In the genomic region with DNA sequence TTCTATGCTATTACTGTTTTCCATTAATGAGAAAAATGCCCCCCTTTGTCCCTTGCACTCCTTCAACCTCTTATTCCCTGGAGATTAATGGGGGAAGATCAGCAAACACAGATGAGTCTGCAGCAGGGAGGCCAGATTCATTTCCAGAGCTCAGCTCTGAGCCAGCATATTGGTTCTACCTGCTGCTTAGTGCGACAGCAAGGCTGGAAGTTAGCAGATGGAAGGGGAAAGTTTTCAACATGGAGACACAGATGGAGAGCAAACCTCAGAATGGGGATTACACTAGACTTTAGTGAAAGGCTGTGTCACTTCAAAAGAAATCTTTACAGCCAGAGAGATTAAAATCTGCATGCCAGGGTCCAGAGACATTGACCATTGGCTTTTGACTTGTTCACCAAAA, we compare ENCODE assay signal across 20 mouse cellular contexts.
DNase-seq lines count a peak whose midpoint lies in the region; ATAC-seq and TF ChIP-seq lines count a peak whose summit lies in the region.
"Had no signal": no experiment of that assay in that cellular context is flagged by ENCODE, and none has a peak within 500 bp of the region (broad histone marks: within the 10 kb centered on the region; RNA-seq: fewer than 3 reads in every experiment).

No protein-coding gene starts in this region.

- TF ChIP-seq POLR2A in brain, embryonic 14.5 days (IDR thresholded peaks at IDR 0.05; ENCODE audit: borderline replicate concordance, extremely low read depth, insufficient read depth, insufficient read length, poor library complexity, severe bottlenecking): no peak
- TF ChIP-seq POLR2A in kidney, adult 2 months (IDR thresholded peaks at IDR 0.05; ENCODE audit: low read depth, low read length): no peak

- WGBS in kidney, adult 2 months: 79% methylated on average over 1 of the region's 1 CpGs

- no peak overlapping the region for H3K27ac ChIP-seq in kidney, adult 2 months (ENCODE audit: insufficient read depth, low read depth, low read length)
- H3K27ac ChIP-seq: embryonic facial prominence, embryonic 12.5 days; hindbrain, embryonic 10.5 days; limb, embryonic 13.5 days; liver, embryonic 12.5 days; midbrain, embryonic 10.5 days; neural tube, embryonic 15.5 days had no signal

- DNase-seq in frontal cortex, postnatal 10 days (ENCODE audit: low spot score in 2 of 2): no peak
- peak; percentile 40 for DNase-seq in brain, embryonic 14.5 days (ENCODE audit: low read depth)
- DNase-seq in layer of hippocampus, adult 18-20 months (ENCODE audit: low spot score in 2 of 2): peak; percentile 47 to 72
- DNase-seq in layer of hippocampus, postnatal 14 days (ENCODE audit: low spot score in 2 of 2): peak; percentile 42 to 73
- no peak for DNase-seq in kidney, adult 2 months
- DNase-seq in left cerebral cortex, adult 11 months (ENCODE audit: low spot score): no peak
- DNase-seq: adrenal gland, postnatal 25 days; cerebellum, adult 11-12 months; cerebellum, postnatal 14 days; kidney, adult 11 months; lung, adult 18-20 months; lung, postnatal 10 days; thymus, postnatal 14 days had no signal

- no peak for TF ChIP-seq CTCF in brain, embryonic 14.5 days (IDR thresholded peaks at IDR 0.05; ENCODE audit: borderline replicate concordance, extremely low read depth, insufficient read depth, insufficient read length)
- TF ChIP-seq CTCF in kidney, adult 2 months (conservative IDR thresholded peaks at IDR 0.05; ENCODE audit: insufficient read depth, insufficient read length, low read depth, low read length): no peak

- no peaks in the 10 kb centered on the region; the same call in 1 of the 2 replicates for H3K27me3 ChIP-seq in kidney, adult 2 months (replicated peaks; ENCODE audit: control insufficient read depth, insufficient read depth, low read length)
- H3K27me3 ChIP-seq: embryonic facial prominence, embryonic 12.5 days; limb, embryonic 13.5 days; liver, embryonic 12.5 days; neural tube, embryonic 15.5 days had no signal

- peak; percentile 34; the same call in 1 of the 2 replicates for ATAC-seq in frontal cortex, adult (ENCODE audit: low TSS enrichment)
- ATAC-seq: liver, embryonic 12.5 days had no signal

- no peak overlapping the region for H3K4me3 ChIP-seq in kidney, adult 2 months (ENCODE audit: insufficient read depth, low read depth, low read length)
- H3K4me3 ChIP-seq: embryonic facial prominence, embryonic 12.5 days; hindbrain, embryonic 10.5 days; limb, embryonic 13.5 days; liver, embryonic 12.5 days; midbrain, embryonic 10.5 days; neural tube, embryonic 15.5 days had no signal

- no peaks in the 10 kb centered on the region for H3K36me3 ChIP-seq in kidney, adult 2 months (ENCODE audit: control insufficient read depth, insufficient read depth, low read length)
- H3K36me3 ChIP-seq: embryonic facial prominence, embryonic 12.5 days; hindbrain, embryonic 10.5 days; limb, embryonic 13.5 days; liver, embryonic 12.5 days; midbrain, embryonic 10.5 days; neural tube, embryonic 15.5 days had no signal

- H3K4me1 ChIP-seq in kidney, adult 2 months (ENCODE audit: control insufficient read depth, insufficient read depth, low read length): no peaks in the 10 kb centered on the region
- H3K4me1 ChIP-seq: embryonic facial prominence, embryonic 12.5 days; hindbrain, embryonic 10.5 days; limb, embryonic 13.5 days; liver, embryonic 12.5 days; neural tube, embryonic 15.5 days had no signal

Comparison
In these comparisons a context has a peak if more than half of its experiments do, and no peak if none do; other contexts are left out.
1. DNase-seq: peak in brain, embryonic 14.5 days (single experiment), layer of hippocampus, adult 18-20 months (2 of 2) and layer of hippocampus, postnatal 14 days (2 of 2); none in frontal cortex, postnatal 10 days (0 of 2), kidney, adult 2 months (single experiment) and left cerebral cortex, adult 11 months (single experiment).